Mouse (Mus musculus) testis, postnatal 10 days (tissue): ENCODE results near the gene Nup214.

ENCODE experiments used
- DNase-seq: peaks from one replicate; pipeline ENCODE4 v3.0.0; 2021; ENCODE audit warnings: low spot score

Gene Nup214

DNA sequence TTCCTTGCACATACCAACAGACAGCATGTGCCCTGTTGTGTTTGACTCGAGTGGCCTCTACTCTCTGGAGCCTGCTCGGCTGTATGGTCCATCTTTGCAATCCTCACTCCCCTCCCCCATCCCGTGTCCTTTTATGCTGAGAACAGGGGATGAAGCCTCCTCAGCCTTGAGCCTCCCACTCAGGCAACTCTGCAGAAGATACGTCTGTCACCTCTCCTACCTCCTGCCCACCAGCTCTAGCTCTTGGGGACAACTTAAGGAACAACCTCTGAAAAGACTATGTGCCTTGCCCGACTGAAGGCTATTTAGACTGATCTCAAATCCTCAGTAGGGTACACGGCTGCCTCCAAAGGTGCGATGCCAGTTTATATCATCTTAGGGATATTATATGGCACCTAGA, 129.3 kb downstream of the Nup214 start:
- DNase-seq = no peak
